10 mouse cellular contexts compared by ENCODE assay signal in the genomic region with DNA sequence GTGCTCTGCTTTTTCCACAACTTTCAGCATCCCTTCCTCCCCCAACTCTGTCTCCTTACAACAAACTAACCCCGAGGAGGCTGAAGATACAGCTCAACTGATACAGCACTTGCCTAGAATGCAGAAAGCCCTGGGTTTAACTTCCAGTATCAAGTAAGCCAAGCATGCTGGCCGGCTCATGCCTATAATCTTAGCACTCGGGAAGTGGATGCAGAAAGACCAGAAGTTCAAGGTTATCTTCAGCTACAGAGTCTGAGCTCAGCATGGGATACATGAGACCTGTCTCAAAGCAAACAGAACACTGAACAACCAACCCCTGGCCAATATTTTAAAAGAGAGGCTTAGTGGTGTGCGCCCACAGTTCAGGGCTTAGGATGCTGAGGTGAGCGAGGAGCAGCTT. TPM values are rescaled to one million over a fixed set of nuclear protein-coding genes. Genes with fewer than 3 reads are reported as not detected.
DNase-seq lines count a peak whose midpoint lies in the region; ATAC-seq and TF ChIP-seq lines count a peak whose summit lies in the region.
"Had no signal": no experiment of that assay in that cellular context is flagged by ENCODE, and none has a peak within 500 bp of the region (broad histone marks: within the 10 kb centered on the region; RNA-seq: fewer than 3 reads in every experiment).

No protein-coding gene starts in this region.

- H3K9me3 ChIP-seq in heart, embryonic 11.5 days (replicated peaks; ENCODE audit: control insufficient read depth, low read length) = no peaks in the 10 kb centered on the region
- H3K9me3 ChIP-seq in ES-E14 (ENCODE audit: control insufficient read depth, insufficient read depth, low read depth, low read length) = no peaks in the 10 kb centered on the region
- H3K9me3 ChIP-seq in hindbrain, embryonic 10.5 days = no peaks in the 10 kb centered on the region
- H3K9me3 ChIP-seq in midbrain, embryonic 14.5 days (ENCODE audit: control insufficient read depth, low read length) = no peaks in the 10 kb centered on the region
- H3K9me3 ChIP-seq: limb, embryonic 15.5 days had no signal

- H3K9ac ChIP-seq in heart, embryonic 11.5 days (ENCODE audit: low read depth, low read length) = no peak overlapping the region
- peak overlapping the region; percentile 8; the same call in 1 of the 2 replicates for H3K9ac ChIP-seq in ES-E14 (ENCODE audit: insufficient read depth, low read depth, low read length, poor library complexity, severe bottlenecking)
- H3K9ac ChIP-seq in midbrain, embryonic 14.5 days (replicated peaks; ENCODE audit: low read length) = no peak overlapping the region; the same call in 1 of the 2 replicates
- H3K9ac ChIP-seq: limb, embryonic 15.5 days had no signal

- ATAC-seq in heart, embryonic 11.5 days (replicated peaks; ENCODE audit: insufficient number of reproducible peaks, low FRiP score, low TSS enrichment) = no peak
- no peak for ATAC-seq in midbrain, embryonic 14.5 days (ENCODE audit: low FRiP score, low TSS enrichment)

- H3K27ac ChIP-seq in heart, embryonic 11.5 days (ENCODE audit: low read depth, low read length) = peak overlapping the region; percentile 46
- H3K27ac ChIP-seq in ES-E14 (ENCODE audit: insufficient read depth, low read depth, low read length, poor library complexity, severe bottlenecking) = peak overlapping the region; percentile 98
- peak overlapping the region; percentile 81 for H3K27ac ChIP-seq in hindbrain, embryonic 10.5 days
- peak overlapping the region; percentile 82 for H3K27ac ChIP-seq in midbrain, embryonic 14.5 days (replicated peaks; ENCODE audit: low read depth, low read length)
- H3K27ac ChIP-seq: limb, embryonic 15.5 days had no signal

- 52% methylated on average over 5 of the region's 5 CpGs for WGBS in heart, embryonic 11.5 days (ENCODE audit: insufficient replicate concordance)
- 75% methylated on average over 5 of the region's 5 CpGs for WGBS in hindbrain, embryonic 10.5 days
- 42% methylated on average over 5 of the region's 5 CpGs for WGBS in midbrain, embryonic 14.5 days

- no peaks in the 10 kb centered on the region for H3K27me3 ChIP-seq in heart, embryonic 11.5 days (ENCODE audit: control insufficient read depth, insufficient read depth, low read length)
- H3K27me3 ChIP-seq in hindbrain, embryonic 10.5 days (ENCODE audit: insufficient read depth, poor library complexity, severe bottlenecking) = no peaks in the 10 kb centered on the region
- H3K27me3 ChIP-seq in midbrain, embryonic 14.5 days (ENCODE audit: control insufficient read depth, insufficient read depth, low read length) = no peaks in the 10 kb centered on the region
- H3K27me3 ChIP-seq: limb, embryonic 15.5 days had no signal

- intact Hi-C loops in heart, postnatal 36 days (cut with DNase I) = loop anchor here (5.0 kb wide), 1 partner anchor 34 kb away; no protein-coding TSS in a partner anchor

- H3K4me2 ChIP-seq in heart, embryonic 11.5 days = no peak overlapping the region
- peak overlapping the region; percentile 42 for H3K4me2 ChIP-seq in midbrain, embryonic 14.5 days (ENCODE audit: low read length)
- H3K4me2 ChIP-seq: limb, embryonic 15.5 days had no signal

- no peak for DNase-seq in heart, postnatal 36 days
- DNase-seq in ES-E14 (ENCODE audit: low read depth, low spot score) = no peak
- DNase-seq in hindbrain, embryonic 10.5 days (ENCODE audit: low spot score) = no peak
- DNase-seq in midbrain, embryonic 14.5 days = no peak
- DNase-seq in left cerebral cortex, adult 8-10 months (ENCODE audit: low spot score in 2 of 2) = no peak
- no peak for DNase-seq in left cerebral cortex, adult 9 months (ENCODE audit: low spot score in 2 of 2)
- no peak for DNase-seq in kidney, adult 18-20 months
- DNase-seq: kidney, postnatal 10 days had no signal

- peaks cover 22% of the 10 kb centered on the region for H3K4me1 ChIP-seq in heart, embryonic 11.5 days (ENCODE audit: control insufficient read depth, insufficient read depth, low read length)
- peaks cover 32 to 37% of the 10 kb centered on the region in 2 experiments for H3K4me1 ChIP-seq in ES-E14 (ENCODE audit: control insufficient read depth in 2 of 2, insufficient read depth in 2 of 2, low read length in 2 of 2, poor library complexity in 1 of 2)
- H3K4me1 ChIP-seq in hindbrain, embryonic 10.5 days (replicated peaks) = peaks cover 42% of the 10 kb centered on the region
- peaks cover 28% of the 10 kb centered on the region for H3K4me1 ChIP-seq in midbrain, embryonic 14.5 days (ENCODE audit: control insufficient read depth, insufficient read depth, low read length)

- H3K4me3 ChIP-seq in heart, embryonic 11.5 days (ENCODE audit: low read depth, low read length) = no peak overlapping the region
- no peak overlapping the region for H3K4me3 ChIP-seq in ES-E14 (ENCODE audit: insufficient read depth in 1 of 2, low read depth in 1 of 2, low read length in 2 of 2, poor library complexity in 1 of 2, severe bottlenecking in 1 of 2)
- no peak overlapping the region for H3K4me3 ChIP-seq in hindbrain, embryonic 10.5 days
- no peak overlapping the region for H3K4me3 ChIP-seq in midbrain, embryonic 14.5 days (replicated peaks; ENCODE audit: low read depth, low read length)
- H3K4me3 ChIP-seq: limb, embryonic 15.5 days had no signal

- in situ Hi-C loops in ES-E14 (cut with MboI; ENCODE audit: low sequenced_read_pairs in 2 of 2, unreplicated experiment in 2 of 2) = no loop called here

- no peaks in the 10 kb centered on the region for H3K36me3 ChIP-seq in heart, embryonic 11.5 days (ENCODE audit: control insufficient read depth, insufficient read depth, low read length)
- H3K36me3 ChIP-seq in ES-E14 (ENCODE audit: control insufficient read depth, insufficient read depth, low read length, poor library complexity, severe bottlenecking) = peaks cover 2% of the 10 kb centered on the region; the same call in 1 of the 2 replicates
- H3K36me3 ChIP-seq in hindbrain, embryonic 10.5 days = peaks cover 6% of the 10 kb centered on the region; the same call in 1 of the 2 replicates
- no peaks in the 10 kb centered on the region for H3K36me3 ChIP-seq in midbrain, embryonic 14.5 days (ENCODE audit: control insufficient read depth, insufficient read depth, low read length)

TF ChIP-seq in ES-E14, 5 proteins besides CTCF, POLR2A, EP300 and RAD21:
- TF ChIP-seq MAFK (IDR thresholded peaks at IDR 0.05; ENCODE audit: insufficient read depth, low read depth, low read length) (no peak), CHD2 (IDR thresholded peaks at IDR 0.05; ENCODE audit: low read depth, low read length) (no peak), ZNF384 (IDR thresholded peaks at IDR 0.05; ENCODE audit: low read depth, low read length) (no peak), HCFC1 (IDR thresholded peaks at IDR 0.05; ENCODE audit: borderline replicate concordance, insufficient read depth, low read length) (no peak), ZC3H11A (IDR thresholded peaks at IDR 0.05; ENCODE audit: borderline replicate concordance, low read depth, low read length) (no peak)

RNA-seq across cellular contexts. Expression of gene Bcar1, which starts 44.5 kb away (rescaled TPM):
- polyA plus RNA-seq in heart, embryonic 11.5 days (2014; fragmentation: Nextera tagmentation; extraction: Ambion mirVana) = 46.6 and 53.8 TPM in 2 replicates
- 10 to 100 TPM; 18.8 to 19.1 TPM for total RNA-seq in heart, postnatal 36 days (2021)
- 52.9 and 72.6 TPM in 2 replicates for total RNA-seq in ES-E14 (2012; rRNA removed)
- 61.6 and 63.9 TPM in 2 replicates for polyA plus RNA-seq in hindbrain, embryonic 10.5 days (2016; fragmentation: Nextera tagmentation; extraction: Ambion mirVana)
- 43.7 and 52.7 TPM in 2 replicates for polyA plus RNA-seq in midbrain, embryonic 14.5 days (2014; fragmentation: Nextera tagmentation; extraction: Ambion mirVana)
- 10 to 100 TPM; 49.4 to 54.6 (median 53.5) TPM for total RNA-seq in left cerebral cortex, adult 8-10 months (2022)

Comparison
In these comparisons a context has a peak if more than half of its experiments do, and no peak if none do; other contexts are left out.
1. H3K27ac ChIP-seq: peak in every context shown above with its lines; median percentile 98 in ES-E14; 82 in midbrain, embryonic 14.5 days; 81 in hindbrain, embryonic 10.5 days; 46 in heart, embryonic 11.5 days.